Mouse (Mus musculus) kidney, adult 2 months (tissue): ENCODE measurements around the gene Krtcap2.

Experiments used
- CTCF ChIP-seq: fragments of 200-500 bp; conservative IDR thresholded peaks from 2 replicates; pipeline ENCODE4 v1.5.1; 2011; ENCODE audit warnings: low read depth, mild to moderate bottlenecking, control low read depth, low read length, moderate library complexity, mixed read lengths; ENCODE audit not compliant: insufficient read depth, insufficient read length
- POLR2A ChIP-seq: fragments of 200-500 bp; IDR thresholded peaks from one replicate; pipeline ENCODE4 v1.6.1; 2011; ENCODE audit warnings: low read depth, low read length, control low read depth

DNA sequence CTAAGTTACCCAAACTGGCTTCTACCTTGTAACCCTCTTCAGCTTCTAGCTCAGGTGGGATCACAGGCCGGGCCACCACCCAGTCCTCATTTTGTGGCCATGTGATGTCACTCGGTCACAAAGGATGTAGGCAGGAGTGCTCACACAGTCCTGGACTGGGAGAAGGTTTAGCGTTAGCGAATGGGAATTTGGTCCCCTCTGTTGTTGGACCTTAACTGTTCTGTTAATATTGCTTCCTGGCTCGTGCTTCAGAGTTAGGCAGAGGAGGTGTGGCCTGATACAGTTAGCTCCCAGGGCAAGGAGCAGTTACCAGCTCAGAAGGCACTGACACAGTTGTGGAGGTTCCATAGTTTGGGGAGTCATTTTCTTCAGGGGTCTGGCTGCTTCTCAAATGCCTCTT lies 48.4 kb downstream of the Krtcap2 start:
- no peak for TF ChIP-seq CTCF
- no peak for TF ChIP-seq POLR2A
